Comparison of ENCODE assay signal across 11 mouse cellular contexts in genomic region chr8:77433221-77433620, GRCm38 (mm10).
DNase-seq lines count a peak whose midpoint lies in the region; TF ChIP-seq lines count a peak whose summit lies in the region.
"Had no signal": no experiment of that assay in that cellular context is flagged by ENCODE, and none has a peak within 500 bp of the region (broad histone marks: within the 10 kb centered on the region; RNA-seq: fewer than 3 reads in every experiment).

No protein-coding gene starts in this region.

- H3K4me3 ChIP-seq in gastrocnemius, adult 2 months = peak overlapping the region; percentile 46; the same call in 1 of the 2 replicates
- H3K4me3 ChIP-seq in embryonic fibroblast, embryonic 13.5 days (ENCODE audit: insufficient read depth, low read length) = no peak overlapping the region
- H3K4me3 ChIP-seq: megakaryocyte, embryonic 14.5 days had no signal

- intact Hi-C loops in gastrocnemius, adult 2 months (cut with DNase I) = loop anchor here (5.0 kb wide), 1 partner anchor 59 kb away; no protein-coding TSS in a partner anchor
- intact Hi-C loops in gastrocnemius, postnatal 36 days (cut with DNase I) = no loop called here

- no peak for DNase-seq in gastrocnemius, adult 2 months
- DNase-seq in gastrocnemius, postnatal 36 days = no peak
- DNase-seq in 3134 (ENCODE audit: extremely low read depth, insufficient read length, low spot score) (peak; percentile 83), MN1 (ENCODE audit: low spot score) (no peak)
- DNase-seq in lung, postnatal 36 days = peak; percentile 65
- no peak for DNase-seq in spleen, postnatal 14 days (ENCODE audit: low spot score in 2 of 2)
- no peak for DNase-seq in retina, postnatal 1 day
- DNase-seq: adrenal gland, postnatal 14 days; cerebellum, adult 9-11 months had no signal

- no peak for TF ChIP-seq CTCF in gastrocnemius, adult 2 months (IDR thresholded peaks at IDR 0.05)
- no peak for TF ChIP-seq CTCF in embryonic fibroblast, embryonic 13.5 days (IDR thresholded peaks at IDR 0.05; ENCODE audit: borderline replicate concordance, insufficient read depth, low read length)

- TF ChIP-seq POLR2A in embryonic fibroblast, embryonic 13.5 days (IDR thresholded peaks at IDR 0.05; ENCODE audit: low read depth, low read length) = no peak

- peaks cover 33% of the 10 kb centered on the region for H3K4me1 ChIP-seq in embryonic fibroblast, embryonic 13.5 days (ENCODE audit: control insufficient read depth, insufficient read depth, low read length)

- peak overlapping the region; percentile 74 for H3K27ac ChIP-seq in gastrocnemius, adult 2 months
- H3K27ac ChIP-seq in embryonic fibroblast, embryonic 13.5 days (ENCODE audit: insufficient read depth, low read length) = peak overlapping the region; percentile 55

Comparison
In these comparisons a context has a peak if more than half of its experiments do, and no peak if none do; other contexts are left out.
1. DNase-seq: peak in 3134 (single experiment) and lung, postnatal 36 days (single experiment); none in gastrocnemius, adult 2 months (single experiment), gastrocnemius, postnatal 36 days (0 of 2), MN1 (single experiment), spleen, postnatal 14 days (0 of 2) and retina, postnatal 1 day (single experiment).